Mouse (Mus musculus) lung, postnatal 0 days (tissue): ENCODE measurements around the gene Rprd1b. TPM values are rescaled to one million over a fixed set of nuclear protein-coding genes. Genes with fewer than 3 reads are reported as not detected.

Experiments used
- ATAC-seq: fragments of 200-750 bp; cut with Nextera tagmentation; 2 replicates; pipeline ENCODE4 v1.8.0; 2017; ENCODE audit warnings: moderate library complexity
- DNase-seq: peaks from one replicate; pipeline ENCODE4 v3.0.0-alpha.2; 2016; ENCODE audit warnings: low spot score
- H3K27ac ChIP-seq: fragments of 300-500 bp; sonication (generic); 2 replicates; pipeline ENCODE4 v1.5.1; 2014; ENCODE audit warnings: antibody characterized with exemption, mild to moderate bottlenecking, low read length, mixed read lengths
- H3K27me3 ChIP-seq: fragments of 300-500 bp; sonication (generic); replicated peaks from 2 replicates; pipeline ENCODE4 v1.6.1; 2014; ENCODE audit warnings: low read length, mixed read lengths; ENCODE audit not compliant: insufficient read depth
- H3K36me3 ChIP-seq: fragments of 300-500 bp; sonication (generic); 2 replicates; pipeline ENCODE4 v1.6.1; 2014; ENCODE audit warnings: low read length, mixed read lengths; ENCODE audit not compliant: insufficient read depth
- H3K4me1 ChIP-seq: fragments of 300-500 bp; sonication (generic); 2 replicates; pipeline ENCODE4 v1.6.1; 2014; ENCODE audit warnings: antibody characterized with exemption, low read depth, low read length, mixed read lengths; ENCODE audit not compliant: insufficient read depth
- H3K4me2 ChIP-seq: fragments of 300-500 bp; sonication (generic); replicated peaks from 2 replicates; pipeline ENCODE4 v1.6.1; 2014; ENCODE audit warnings: low read depth, mild to moderate bottlenecking, low read length, moderate library complexity, mixed read lengths
- H3K4me3 ChIP-seq: fragments of 300-500 bp; sonication (generic); 2 replicates; pipeline ENCODE4 v1.5.1; 2014; ENCODE audit warnings: low read depth, low read length
- H3K9ac ChIP-seq: fragments of 300-500 bp; sonication (generic); replicated peaks from 2 replicates; pipeline ENCODE4 v1.6.1; 2014; ENCODE audit warnings: low read depth, mild to moderate bottlenecking
- H3K9me3 ChIP-seq: fragments of 300-500 bp; sonication (generic); 2 replicates; pipeline ENCODE4 v1.6.1; 2016; ENCODE audit warnings: low read length, mixed read lengths
- CTCF ChIP-seq: IDR thresholded peaks from 2 replicates; pipeline ENCODE4 v1.5.1; 2016; ENCODE audit warnings: antibody characterized with exemption, mild to moderate bottlenecking
- EP300 ChIP-seq: IDR thresholded peaks from 2 replicates; pipeline ENCODE4 v1.6.1; 2016; ENCODE audit warnings: antibody characterized with exemption, mild to moderate bottlenecking, control low read depth
- WGBS: fragments of 180-500 bp; shearing (Covaris S2); extraction: QIAGEN DNeasy Blood & Tissue Kit; methylation state at CpG from one replicate; pipeline ENCODE4 v1.1.7; 2014; 5-methylcytosine and 5-hydroxymethylcytosine counted together
- polyA plus RNA-seq: library from polyadenylated mRNA; unstranded; fragments of >200 nt; fragmentation: Nextera tagmentation; extraction: Ambion mirVana; gene quantifications from 2 replicates; pipeline ENCODE4 v1.2.1, GENCODE M21; 2015

Rprd1b gene
- polyA plus RNA-seq, 1 experiment from 2014 or later, result 23.8 TPM

DNA sequence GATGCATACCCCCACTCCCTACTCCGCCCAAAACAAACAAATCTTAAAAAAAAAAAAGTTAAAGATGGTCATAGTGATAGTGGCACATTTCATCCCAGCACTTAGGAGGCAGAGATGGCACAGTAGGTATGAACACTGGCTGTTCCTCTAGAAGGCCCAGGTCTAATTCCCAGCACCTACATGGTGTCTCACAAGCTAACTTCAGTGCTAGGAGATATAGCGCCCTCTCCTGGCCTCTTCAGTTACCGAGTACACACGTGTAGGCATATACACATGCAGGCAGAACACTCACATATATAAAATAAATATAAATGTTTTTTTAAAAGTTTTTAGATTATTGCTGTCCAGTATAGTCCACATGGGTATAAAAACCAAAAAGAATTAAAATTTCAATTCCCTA is 22.7 kb upstream of the Rprd1b start:
- Histone ChIP-seq H3K4me2 (no peak overlapping the region), H3K27me3 (no peaks in the 10 kb centered on the region), H3K4me1 (no peaks in the 10 kb centered on the region), H3K9me3 (no peaks in the 10 kb centered on the region), H3K27ac (no peak overlapping the region), H3K9ac (no peak overlapping the region), H3K36me3 (0 out of 2 replicates have a peak, but pooled peaks cover 14% of the 10 kb centered on the region), H3K4me3 (no peak overlapping the region)
- DNase-seq (no peak), ATAC-seq (no peak)
- TF ChIP-seq EP300 (no peak), CTCF (0 out of 2 replicates have a peak, but pooled peaks have one; percentile 15)
- WGBS, result 95% methylated on average over 4 of the region's 4 CpGs

DNA sequence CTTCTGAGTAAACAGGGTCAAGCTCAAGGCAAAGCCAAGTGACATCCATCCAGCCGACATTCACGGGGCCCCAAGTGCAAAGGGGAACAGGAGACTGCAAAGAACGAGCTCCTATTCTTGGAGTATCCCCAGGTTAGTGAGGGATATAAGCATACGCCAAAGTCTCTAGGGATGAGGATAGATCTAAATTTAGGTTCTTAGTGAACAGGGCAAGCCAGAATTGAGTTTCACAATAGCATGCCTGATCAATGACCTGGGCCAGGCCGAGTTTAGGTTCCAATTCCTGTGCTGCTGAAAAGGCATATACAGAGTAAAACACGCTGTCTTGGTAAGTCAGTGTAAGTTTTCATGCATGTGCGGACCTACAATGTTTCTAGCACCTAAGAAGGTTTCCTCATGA is 18.9 kb upstream of the Rprd1b start:
- peak; percentile 16 for DNase-seq
- Histone ChIP-seq H3K36me3 (0 out of 2 replicates have a peak, but pooled peaks cover 14% of the 10 kb centered on the region), H3K27ac (no peak overlapping the region), H3K4me2 (no peak overlapping the region), H3K9ac (no peak overlapping the region), H3K4me1 (no peaks in the 10 kb centered on the region), H3K9me3 (no peaks in the 10 kb centered on the region), H3K27me3 (no peaks in the 10 kb centered on the region), H3K4me3 (no peak overlapping the region)
- TF ChIP-seq CTCF (no peak), EP300 (no peak)
- 69% methylated on average over 7 of the region's 7 CpGs for WGBS
- no peak for ATAC-seq

DNA sequence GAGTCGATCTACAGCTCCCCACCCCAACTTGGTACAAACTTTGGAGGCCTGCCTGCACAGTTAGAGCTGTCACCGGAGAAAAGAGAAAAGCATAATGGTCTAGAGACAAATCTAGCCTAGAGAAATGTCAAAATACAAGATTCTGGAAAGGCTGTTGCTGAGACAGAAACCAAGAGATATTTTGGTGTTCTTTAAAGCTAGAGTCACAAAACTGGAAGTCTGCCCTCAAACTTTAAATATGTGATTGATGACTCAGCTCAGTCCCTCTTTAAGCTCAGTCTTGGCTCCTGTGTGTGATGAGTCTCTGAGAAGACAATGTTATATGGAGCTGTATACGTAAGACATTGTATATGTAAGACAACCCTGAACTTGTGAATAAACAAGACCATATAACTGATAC is 15.7 kb upstream of the Rprd1b start:
- H3K27me3 ChIP-seq, result no peaks in the 10 kb centered on the region
- H3K9me3 ChIP-seq, result no peaks in the 10 kb centered on the region
- TF ChIP-seq EP300 (no peak), CTCF (no peak)
- H3K4me1 ChIP-seq, result no peaks in the 10 kb centered on the region
- H3K4me3 ChIP-seq, result no peak overlapping the region
- WGBS, result 77% methylated on average over 3 of the region's 3 CpGs
- H3K27ac ChIP-seq, result no peak overlapping the region
- no peak overlapping the region for H3K4me2 ChIP-seq
- DNase-seq (no peak), ATAC-seq (no peak)
- 0 out of 2 replicates have a peak, but pooled peaks cover 10% of the 10 kb centered on the region for H3K36me3 ChIP-seq
- no peak overlapping the region for H3K9ac ChIP-seq

DNA sequence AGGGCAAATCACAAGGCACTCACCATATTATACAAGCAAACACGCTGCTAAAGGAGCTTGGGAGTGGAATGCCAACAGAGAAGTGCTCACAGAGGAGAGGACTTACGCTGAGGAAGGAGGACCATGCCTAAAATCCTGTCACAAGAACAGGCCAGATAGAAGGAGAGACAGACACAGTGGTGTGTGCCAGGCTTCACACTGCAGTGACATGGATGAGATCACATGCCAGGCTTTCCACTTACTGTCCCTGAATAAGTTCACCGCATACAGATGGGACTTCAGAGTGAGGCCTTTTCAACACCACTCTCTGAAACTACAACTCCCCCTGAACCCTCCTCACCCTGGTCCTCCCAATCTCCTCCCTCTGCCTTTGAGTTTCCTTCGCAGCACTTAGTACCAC is 11.0 kb upstream of the Rprd1b start:
- DNase-seq, result no peak
- Histone ChIP-seq H3K4me2 (no peak overlapping the region), H3K9me3 (no peaks in the 10 kb centered on the region), H3K27me3 (no peaks in the 10 kb centered on the region), H3K36me3 (no peaks in the 10 kb centered on the region), H3K9ac (no peak overlapping the region), H3K4me3 (no peak overlapping the region), H3K4me1 (no peaks in the 10 kb centered on the region), H3K27ac (no peak overlapping the region)
- WGBS, result 73% methylated on average over 4 of the region's 4 CpGs
- ATAC-seq, result no peak
- TF ChIP-seq EP300, result no peak
- no peak for TF ChIP-seq CTCF

DNA sequence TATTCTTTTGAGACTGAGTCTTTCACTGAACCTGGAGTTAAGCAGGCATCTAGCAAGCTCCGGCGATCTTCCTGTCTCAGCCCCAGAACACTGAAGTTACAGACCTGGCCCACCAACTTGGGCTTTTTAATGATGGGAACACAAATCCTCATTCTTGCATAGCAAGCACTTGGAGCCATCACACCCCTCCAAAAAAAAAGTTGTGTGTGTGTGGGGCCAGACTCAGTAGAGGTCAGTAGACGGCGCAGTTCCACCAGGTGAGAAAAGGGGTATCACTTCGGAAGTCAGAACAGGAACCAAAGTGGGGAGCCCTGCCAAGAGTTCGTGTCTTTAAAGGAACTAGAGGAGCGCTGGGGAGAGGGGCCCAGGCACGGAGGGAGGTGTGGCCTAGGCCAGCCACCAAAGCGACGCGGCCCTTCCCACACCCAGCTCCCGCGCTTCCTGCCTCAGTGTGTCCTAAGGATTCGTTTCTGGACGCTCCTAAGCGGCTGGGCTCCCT is 393 bp upstream of the Rprd1b start:
- Histone ChIP-seq H3K9me3 (no peaks in the 10 kb centered on the region), H3K36me3 (no peaks in the 10 kb centered on the region), H3K4me2 (peak overlapping the region; percentile 89), H3K9ac (peak overlapping the region; percentile 84), H3K27me3 (no peaks in the 10 kb centered on the region), H3K4me1 (peaks cover 15% of the 10 kb centered on the region), H3K27ac (peak overlapping the region; percentile 95), H3K4me3 (peak overlapping the region; percentile 71)
- DNase-seq (peak; percentile 15), ATAC-seq (no peak)
- TF ChIP-seq CTCF (peak; percentile 31), EP300 (no peak)
- WGBS, result 2% methylated on average over 16 of the region's 16 CpGs

DNA sequence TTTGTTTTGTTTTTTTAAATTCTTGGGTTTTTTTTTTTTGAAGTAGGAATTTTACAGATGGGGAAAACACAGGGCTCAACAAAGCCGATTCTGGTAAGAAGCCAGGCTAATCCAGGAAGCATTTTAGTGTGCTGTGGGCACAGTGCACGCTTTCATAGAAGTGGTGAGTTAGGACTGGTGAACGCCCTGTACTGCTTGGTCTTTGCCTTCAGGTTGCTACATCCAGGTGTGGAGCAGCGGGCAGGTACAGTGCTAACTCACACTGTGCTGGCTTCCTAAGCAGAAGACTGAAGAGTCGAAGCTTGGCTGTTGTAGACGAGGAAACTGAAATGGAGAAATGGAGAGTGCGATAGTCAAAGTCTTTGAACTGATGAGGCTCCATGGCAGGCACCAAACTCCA is 1.7 kb downstream of the Rprd1b start:
- Histone ChIP-seq H3K36me3 (no peaks in the 10 kb centered on the region), H3K4me1 (peaks cover 15% of the 10 kb centered on the region), H3K9ac (0 out of 2 replicates have a peak overlapping the region, but pooled peaks have one; percentile 84), H3K9me3 (no peaks in the 10 kb centered on the region), H3K27ac (no peak overlapping the region), H3K27me3 (no peaks in the 10 kb centered on the region), H3K4me2 (peak overlapping the region; percentile 89; the same call in 1 of the 2 replicates), H3K4me3 (peak overlapping the region; percentile 71)
- TF ChIP-seq EP300, result no peak
- TF ChIP-seq CTCF, result no peak
- no peak for ATAC-seq
- WGBS, result 63% methylated on average over 7 of the region's 7 CpGs
- no peak for DNase-seq
